Mouse (Mus musculus): ENCODE measurements around the gene Slc9a6. TPM values are rescaled to one million over a fixed set of nuclear protein-coding genes. Genes with fewer than 3 reads are reported as not detected.
A peak's percentile ranks its signal among the peaks of the same experiment; 100 is the strongest.

The Slc9a6 gene
- polyA plus RNA-seq, 1 experiment from 2014 or later = 11.9 TPM

- Histone ChIP-seq H3K9me3 (replicated peaks; ENCODE audit: control insufficient read depth, low read length) (no peaks in the 10 kb centered on the region), H3K4me1 (ENCODE audit: control insufficient read depth, insufficient read depth, low read length) (no peaks in the 10 kb centered on the region), H3K27me3 (ENCODE audit: control insufficient read depth, insufficient read depth, low read length) (no peaks in the 10 kb centered on the region), H3K36me3 (replicated peaks; ENCODE audit: control insufficient read depth, insufficient read depth, low read depth, low read length) (no peaks in the 10 kb centered on the region), H3K27ac (replicated peaks; ENCODE audit: low read depth, low read length) (no peak overlapping the region), H3K4me3 (ENCODE audit: low read depth, low read length) (peak overlapping the region; percentile 59), H3K4me2 (ENCODE audit: low read depth, low read length) (peak overlapping the region; percentile 39), H3K9ac (replicated peaks; ENCODE audit: low read length) (peak overlapping the region; percentile 51)
- peak; percentile 45; the same call in 1 of the 2 replicates for ATAC-seq (replicated peaks; ENCODE audit: insufficient number of reproducible peaks, low FRiP score, low TSS enrichment, low read depth)
- 19% methylated on average over 7 of the region's 7 CpGs for WGBS
- no peak for DNase-seq (ENCODE audit: low spot score)
Measured at GRCm38 (mm10) chrX:56609285-56609622, 303 bp upstream of the Slc9a6 start.

GRCm38 (mm10) chrX:56610318-56610694 is 749 bp downstream of the Slc9a6 start:
- no peaks in the 10 kb centered on the region for H3K36me3 ChIP-seq (replicated peaks; ENCODE audit: control insufficient read depth, insufficient read depth, low read depth, low read length)
- ATAC-seq (replicated peaks; ENCODE audit: insufficient number of reproducible peaks, low FRiP score, low TSS enrichment, low read depth) (0 out of 2 replicates have a peak, but pooled peaks have one; percentile 55), DNase-seq (ENCODE audit: low spot score) (peak; percentile 48)
- no peaks in the 10 kb centered on the region for H3K4me1 ChIP-seq (ENCODE audit: control insufficient read depth, insufficient read depth, low read length)
- H3K9me3 ChIP-seq (replicated peaks; ENCODE audit: control insufficient read depth, low read length) = no peaks in the 10 kb centered on the region
- no peak overlapping the region for H3K27ac ChIP-seq (replicated peaks; ENCODE audit: low read depth, low read length)
- H3K4me2 ChIP-seq (ENCODE audit: low read depth, low read length) = peak overlapping the region; percentile 51
- WGBS = 17% methylated on average over 12 of the region's 13 CpGs
- H3K27me3 ChIP-seq (ENCODE audit: control insufficient read depth, insufficient read depth, low read length) = no peaks in the 10 kb centered on the region
- peak overlapping the region; percentile 59 for H3K4me3 ChIP-seq (ENCODE audit: low read depth, low read length)
- H3K9ac ChIP-seq (replicated peaks; ENCODE audit: low read length) = peak overlapping the region; percentile 51

- H3K4me1 ChIP-seq (ENCODE audit: control insufficient read depth, insufficient read depth, low read length) = no peaks in the 10 kb centered on the region
- no peaks in the 10 kb centered on the region for H3K36me3 ChIP-seq (replicated peaks; ENCODE audit: control insufficient read depth, insufficient read depth, low read depth, low read length)
- no peaks in the 10 kb centered on the region for H3K9me3 ChIP-seq (replicated peaks; ENCODE audit: control insufficient read depth, low read length)
- H3K4me2 ChIP-seq (ENCODE audit: low read depth, low read length) = no peak overlapping the region
- H3K27ac ChIP-seq (replicated peaks; ENCODE audit: low read depth, low read length) = no peak overlapping the region
- DNase-seq (ENCODE audit: low spot score) (no peak), ATAC-seq (replicated peaks; ENCODE audit: insufficient number of reproducible peaks, low FRiP score, low TSS enrichment, low read depth) (no peak)
- 85% methylated on average over 2 of the region's 2 CpGs for WGBS
- no peak overlapping the region for H3K9ac ChIP-seq (replicated peaks; ENCODE audit: low read length)
- no peak overlapping the region for H3K4me3 ChIP-seq (ENCODE audit: low read depth, low read length)
- H3K27me3 ChIP-seq (ENCODE audit: control insufficient read depth, insufficient read depth, low read length) = no peaks in the 10 kb centered on the region
Measured at GRCm38 (mm10) chrX:56615236-56615635, 5.7 kb downstream of the Slc9a6 start.

GRCm38 (mm10) chrX:56636185-56636584 is 26.6 kb downstream of the Slc9a6 start:
- 81% methylated on average over 5 of the region's 5 CpGs for WGBS

GRCm38 (mm10) chrX:56640066-56640465 is 30.5 kb downstream of the Slc9a6 start:
- no peak for ATAC-seq (replicated peaks; ENCODE audit: insufficient number of reproducible peaks, low FRiP score, low TSS enrichment, low read depth)
- no peaks in the 10 kb centered on the region for H3K36me3 ChIP-seq (replicated peaks; ENCODE audit: control insufficient read depth, insufficient read depth, low read depth, low read length)
- H3K9ac ChIP-seq (replicated peaks; ENCODE audit: low read length) = no peak overlapping the region
- no peak overlapping the region for H3K27ac ChIP-seq (replicated peaks; ENCODE audit: low read depth, low read length)
- H3K4me3 ChIP-seq (ENCODE audit: low read depth, low read length) = no peak overlapping the region
- no peak overlapping the region for H3K4me2 ChIP-seq (ENCODE audit: low read depth, low read length)
- no peaks in the 10 kb centered on the region for H3K9me3 ChIP-seq (replicated peaks; ENCODE audit: control insufficient read depth, low read length)
- 13% methylated on average over 1 of the region's 1 CpGs for WGBS
- no peaks in the 10 kb centered on the region for H3K27me3 ChIP-seq (ENCODE audit: control insufficient read depth, insufficient read depth, low read length)
- no peaks in the 10 kb centered on the region for H3K4me1 ChIP-seq (ENCODE audit: control insufficient read depth, insufficient read depth, low read length)
- no peak for DNase-seq (ENCODE audit: low spot score)

More at GRCm38 (mm10) chrX:56636185-56636584, 26.6 kb downstream of the Slc9a6 start:
- DNase-seq (ENCODE audit: low spot score) (no peak), ATAC-seq (replicated peaks; ENCODE audit: insufficient number of reproducible peaks, low FRiP score, low TSS enrichment, low read depth) (no peak)
- Histone ChIP-seq H3K27ac (replicated peaks; ENCODE audit: low read depth, low read length) (no peak overlapping the region), H3K4me1 (ENCODE audit: control insufficient read depth, insufficient read depth, low read length) (no peaks in the 10 kb centered on the region), H3K27me3 (ENCODE audit: control insufficient read depth, insufficient read depth, low read length) (no peaks in the 10 kb centered on the region), H3K4me2 (ENCODE audit: low read depth, low read length) (no peak overlapping the region), H3K9me3 (replicated peaks; ENCODE audit: control insufficient read depth, low read length) (no peaks in the 10 kb centered on the region), H3K36me3 (replicated peaks; ENCODE audit: control insufficient read depth, insufficient read depth, low read depth, low read length) (no peaks in the 10 kb centered on the region), H3K9ac (replicated peaks; ENCODE audit: low read length) (no peak overlapping the region), H3K4me3 (ENCODE audit: low read depth, low read length) (no peak overlapping the region)

GRCm38 (mm10) chrX:56649549-56650354 is 40.2 kb downstream of the Slc9a6 start:
- Histone ChIP-seq H3K27me3 (ENCODE audit: control insufficient read depth, insufficient read depth, low read length) (no peaks in the 10 kb centered on the region), H3K4me2 (ENCODE audit: low read depth, low read length) (no peak overlapping the region), H3K4me3 (ENCODE audit: low read depth, low read length) (no peak overlapping the region), H3K27ac (replicated peaks; ENCODE audit: low read depth, low read length) (no peak overlapping the region), H3K4me1 (ENCODE audit: control insufficient read depth, insufficient read depth, low read length) (no peaks in the 10 kb centered on the region), H3K36me3 (replicated peaks; ENCODE audit: control insufficient read depth, insufficient read depth, low read depth, low read length) (no peaks in the 10 kb centered on the region), H3K9ac (replicated peaks; ENCODE audit: low read length) (no peak overlapping the region), H3K9me3 (replicated peaks; ENCODE audit: control insufficient read depth, low read length) (no peaks in the 10 kb centered on the region)
- WGBS = 55% methylated on average over 7 of the region's 7 CpGs
- no peak for ATAC-seq (replicated peaks; ENCODE audit: insufficient number of reproducible peaks, low FRiP score, low TSS enrichment, low read depth)
- DNase-seq (ENCODE audit: low spot score) = peak; percentile 53

- WGBS = 88% methylated on average over 2 of the region's 2 CpGs
- no peak for DNase-seq (ENCODE audit: low spot score)
Measured at GRCm38 (mm10) chrX:56650355-56650652, 40.7 kb downstream of the Slc9a6 start.

GRCm38 (mm10) chrX:56650885-56651284 is 41.3 kb downstream of the Slc9a6 start:
- no peaks in the 10 kb centered on the region for H3K27me3 ChIP-seq (ENCODE audit: control insufficient read depth, insufficient read depth, low read length)
- no peak overlapping the region for H3K4me2 ChIP-seq (ENCODE audit: low read depth, low read length)
- no peaks in the 10 kb centered on the region for H3K36me3 ChIP-seq (replicated peaks; ENCODE audit: control insufficient read depth, insufficient read depth, low read depth, low read length)
- H3K27ac ChIP-seq (replicated peaks; ENCODE audit: low read depth, low read length) = no peak overlapping the region
- no peaks in the 10 kb centered on the region for H3K9me3 ChIP-seq (replicated peaks; ENCODE audit: control insufficient read depth, low read length)
- ATAC-seq (replicated peaks; ENCODE audit: insufficient number of reproducible peaks, low FRiP score, low TSS enrichment, low read depth) (no peak), DNase-seq (ENCODE audit: low spot score) (no peak)
- H3K9ac ChIP-seq (replicated peaks; ENCODE audit: low read length) = no peak overlapping the region
- H3K4me1 ChIP-seq (ENCODE audit: control insufficient read depth, insufficient read depth, low read length) = no peaks in the 10 kb centered on the region
- WGBS = 73% methylated on average over 6 of the region's 6 CpGs
- H3K4me3 ChIP-seq (ENCODE audit: low read depth, low read length) = no peak overlapping the region

More at GRCm38 (mm10) chrX:56650355-56650652, 40.7 kb downstream of the Slc9a6 start:
- Histone ChIP-seq H3K9me3 (replicated peaks; ENCODE audit: control insufficient read depth, low read length) (no peaks in the 10 kb centered on the region), H3K4me1 (ENCODE audit: control insufficient read depth, insufficient read depth, low read length) (no peaks in the 10 kb centered on the region), H3K36me3 (replicated peaks; ENCODE audit: control insufficient read depth, insufficient read depth, low read depth, low read length) (no peaks in the 10 kb centered on the region), H3K27me3 (ENCODE audit: control insufficient read depth, insufficient read depth, low read length) (no peaks in the 10 kb centered on the region), H3K4me2 (ENCODE audit: low read depth, low read length) (no peak overlapping the region), H3K9ac (replicated peaks; ENCODE audit: low read length) (no peak overlapping the region), H3K27ac (replicated peaks; ENCODE audit: low read depth, low read length) (no peak overlapping the region), H3K4me3 (ENCODE audit: low read depth, low read length) (no peak overlapping the region)
- ATAC-seq (replicated peaks; ENCODE audit: insufficient number of reproducible peaks, low FRiP score, low TSS enrichment, low read depth) = no peak

Measured in embryonic facial prominence, embryonic 11.5 days (tissue).